Mouse (Mus musculus) liver, adult 2 months (tissue): ENCODE results near the gene Cd248.

ENCODE experiments used
- CTCF ChIP-seq: fragments of 200-500 bp; IDR thresholded peaks from 2 replicates; pipeline ENCODE4 v1.5.1; 2011; ENCODE audit warnings: low read depth, low read length, control low read depth
- POLR2A ChIP-seq: fragments of 200-500 bp; IDR thresholded peaks from 2 replicates; pipeline ENCODE4 v1.6.1; 2011; ENCODE audit warnings: low read length, control low read depth; ENCODE audit not compliant: insufficient read depth; ENCODE audit errors: extremely low read depth

GRCm38 (mm10) chr19:5051031-5051430, 16.8 kb upstream of the Cd248 start:
- TF ChIP-seq POLR2A (no peak), CTCF (no peak)
